Mouse (Mus musculus) small intestine, adult 2 months (tissue): ENCODE measurements around the gene Cltc. TPM values are rescaled to one million over a fixed set of nuclear protein-coding genes. Genes with fewer than 3 reads are reported as not detected.
A peak's percentile ranks its signal among the peaks of the same experiment; 100 is the strongest.

Experiments used
- H3K27ac ChIP-seq: fragments of 200-500 bp; 2 replicates; pipeline ENCODE4 v1.5.1; 2012; ENCODE audit warnings: low read depth, low read length, control low read depth, inconsistent platforms; ENCODE audit not compliant: insufficient read depth
- H3K27me3 ChIP-seq: fragments of 200-500 bp; 2 replicates; pipeline ENCODE4 v1.6.1; 2012; ENCODE audit warnings: mild to moderate bottlenecking, moderate library complexity, low read length, inconsistent platforms; ENCODE audit not compliant: control insufficient read depth, insufficient read depth
- H3K36me3 ChIP-seq: fragments of 200-500 bp; 2 replicates; pipeline ENCODE4 v1.6.1; 2012; ENCODE audit warnings: mild to moderate bottlenecking, low read length, control low read depth, inconsistent platforms; ENCODE audit not compliant: control insufficient read depth, insufficient read depth
- H3K4me1 ChIP-seq: fragments of 200-500 bp; 2 replicates; pipeline ENCODE4 v1.6.1; 2012; ENCODE audit warnings: low read length, inconsistent platforms, mixed read lengths; ENCODE audit not compliant: control insufficient read depth, insufficient read depth, insufficient read length
- H3K4me3 ChIP-seq: fragments of 200-500 bp; 2 replicates; pipeline ENCODE4 v1.5.1; 2012; ENCODE audit warnings: low read depth, mild to moderate bottlenecking, control low read depth, inconsistent platforms, low read length, moderate library complexity
- CTCF ChIP-seq: fragments of 200-500 bp; IDR thresholded peaks from 2 replicates; pipeline ENCODE4 v1.5.1; 2012; ENCODE audit warnings: low read depth, mild to moderate bottlenecking, control low read depth, inconsistent platforms, low read length, moderate library complexity, mixed read lengths; ENCODE audit not compliant: insufficient replicate concordance, insufficient read length; ENCODE audit errors: extremely low read depth
- POLR2A ChIP-seq: fragments of 200-500 bp; IDR thresholded peaks from 2 replicates; pipeline ENCODE4 v1.6.1; 2012; ENCODE audit warnings: low read depth, mild to moderate bottlenecking, control low read depth, inconsistent platforms, low read length, moderate library complexity
- WGBS: fragments of 180-500 bp; shearing (Covaris S2); methylation state at CpG from one replicate; pipeline ENCODE4 v1.1.7; 2018; 5-methylcytosine and 5-hydroxymethylcytosine counted together
- polyA plus RNA-seq: library from polyadenylated mRNA; depleted of rRNA; stranded (reverse); fragments of >200 nt; gene quantifications from 2 replicates; pipeline ENCODE4 v1.2.3, GENCODE M21; 2012

Gene Cltc
- polyA plus RNA-seq, 1 experiment: 74.8 TPM

- no peak overlapping the region for H3K27ac ChIP-seq
- 13% methylated on average over 3 of the region's 3 CpGs for WGBS
- no peaks in the 10 kb centered on the region for H3K27me3 ChIP-seq
- no peak overlapping the region for H3K4me3 ChIP-seq
- no peaks in the 10 kb centered on the region for H3K4me1 ChIP-seq
- peaks cover 20% of the 10 kb centered on the region for H3K36me3 ChIP-seq
- TF ChIP-seq CTCF (no peak), POLR2A (no peak)
Measured at GRCm38 (mm10) chr11:86653446-86653845, 103.9 kb downstream of the Cltc start.

GRCm38 (mm10) chr11:86652578-86652979 lies 104.8 kb downstream of the Cltc start:
- Histone ChIP-seq H3K4me1 (no peaks in the 10 kb centered on the region), H3K27ac (peak overlapping the region; percentile 31; the same call in 1 of the 2 replicates), H3K36me3 (peaks cover 18% of the 10 kb centered on the region), H3K4me3 (no peak overlapping the region), H3K27me3 (no peaks in the 10 kb centered on the region)
- TF ChIP-seq POLR2A: no peak
- TF ChIP-seq CTCF: no peak
- 80% methylated on average over 4 of the region's 4 CpGs for WGBS

GRCm38 (mm10) chr11:86650676-86651075 lies 106.7 kb downstream of the Cltc start:
- 83% methylated on average over 6 of the region's 6 CpGs for WGBS

GRCm38 (mm10) chr11:86649542-86649941 lies 107.8 kb downstream of the Cltc start:
- no peaks in the 10 kb centered on the region for H3K27me3 ChIP-seq
- WGBS: 86% methylated on average over 1 of the region's 1 CpGs
- no peaks in the 10 kb centered on the region for H3K4me1 ChIP-seq
- TF ChIP-seq CTCF: no peak
- TF ChIP-seq POLR2A: no peak
- H3K36me3 ChIP-seq: peaks cover 14% of the 10 kb centered on the region
- no peak overlapping the region for H3K27ac ChIP-seq
- H3K4me3 ChIP-seq: no peak overlapping the region

More at GRCm38 (mm10) chr11:86650676-86651075, 106.7 kb downstream of the Cltc start:
- no peaks in the 10 kb centered on the region for H3K4me1 ChIP-seq
- H3K27me3 ChIP-seq: no peaks in the 10 kb centered on the region
- no peak overlapping the region for H3K4me3 ChIP-seq
- H3K36me3 ChIP-seq: peaks cover 13% of the 10 kb centered on the region
- no peak for TF ChIP-seq POLR2A
- no peak for TF ChIP-seq CTCF
- H3K27ac ChIP-seq: no peak overlapping the region

GRCm38 (mm10) chr11:86647706-86648447 lies 109.5 kb downstream of the Cltc start:
- H3K27ac ChIP-seq: no peak overlapping the region
- peaks cover 19% of the 10 kb centered on the region for H3K36me3 ChIP-seq
- no peaks in the 10 kb centered on the region for H3K4me1 ChIP-seq
- H3K4me3 ChIP-seq: no peak overlapping the region
- H3K27me3 ChIP-seq: no peaks in the 10 kb centered on the region
- WGBS: 95% methylated on average over 15 of the region's 15 CpGs
- TF ChIP-seq CTCF (no peak), POLR2A (no peak)

- Histone ChIP-seq H3K4me1 (no peaks in the 10 kb centered on the region), H3K36me3 (peaks cover 21% of the 10 kb centered on the region), H3K27me3 (no peaks in the 10 kb centered on the region), H3K4me3 (no peak overlapping the region), H3K27ac (no peak overlapping the region)
- WGBS: 86% methylated on average over 3 of the region's 3 CpGs
- TF ChIP-seq CTCF (no peak), POLR2A (no peak)
Measured at GRCm38 (mm10) chr11:86646885-86647459, 110.4 kb downstream of the Cltc start.

- Histone ChIP-seq H3K27ac (peak overlapping the region; percentile 43), H3K4me1 (no peaks in the 10 kb centered on the region), H3K4me3 (no peak overlapping the region), H3K36me3 (peaks cover 22% of the 10 kb centered on the region), H3K27me3 (no peaks in the 10 kb centered on the region)
- 76% methylated on average over 7 of the region's 7 CpGs for WGBS
- no peak for TF ChIP-seq POLR2A
- TF ChIP-seq CTCF: no peak
Measured at GRCm38 (mm10) chr11:86646136-86646834, 111.1 kb downstream of the Cltc start.
